Mouse (Mus musculus) small intestine, adult 2 months (tissue): Measurements from ENCODE around the gene Megf6.

ENCODE experiments used
- CTCF ChIP-seq: fragments of 200-500 bp; IDR thresholded peaks from 2 replicates; pipeline ENCODE4 v1.5.1; 2012; ENCODE audit warnings: low read depth, mild to moderate bottlenecking, control low read depth, inconsistent platforms, low read length, moderate library complexity, mixed read lengths; ENCODE audit not compliant: insufficient replicate concordance, insufficient read length; ENCODE audit errors: extremely low read depth
- POLR2A ChIP-seq: fragments of 200-500 bp; IDR thresholded peaks from 2 replicates; pipeline ENCODE4 v1.6.1; 2012; ENCODE audit warnings: low read depth, mild to moderate bottlenecking, control low read depth, inconsistent platforms, low read length, moderate library complexity

DNA sequence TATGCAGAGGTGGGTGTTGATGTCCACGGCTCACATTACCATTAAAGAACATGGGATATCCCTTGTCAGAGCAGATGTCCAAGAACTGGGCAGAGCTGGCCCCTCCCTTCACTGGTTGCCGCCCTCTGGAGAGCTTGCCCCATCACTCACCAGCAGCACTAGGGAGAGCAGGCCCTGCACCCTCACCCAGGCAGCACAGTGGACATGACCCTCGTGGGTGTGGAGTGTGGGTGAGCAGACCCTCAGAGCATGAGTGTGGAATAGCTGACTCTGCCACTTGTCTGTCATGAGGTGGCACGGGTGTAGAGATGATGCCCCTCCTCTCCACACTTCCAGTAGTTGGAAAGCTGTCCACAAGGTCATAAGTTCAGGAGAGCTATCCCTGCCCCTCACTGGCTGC is 35.7 kb upstream of the Megf6 start:
- TF ChIP-seq CTCF (no peak), POLR2A (no peak)
